ENCODE assay signal across 9 mouse cellular contexts in the genomic region with DNA sequence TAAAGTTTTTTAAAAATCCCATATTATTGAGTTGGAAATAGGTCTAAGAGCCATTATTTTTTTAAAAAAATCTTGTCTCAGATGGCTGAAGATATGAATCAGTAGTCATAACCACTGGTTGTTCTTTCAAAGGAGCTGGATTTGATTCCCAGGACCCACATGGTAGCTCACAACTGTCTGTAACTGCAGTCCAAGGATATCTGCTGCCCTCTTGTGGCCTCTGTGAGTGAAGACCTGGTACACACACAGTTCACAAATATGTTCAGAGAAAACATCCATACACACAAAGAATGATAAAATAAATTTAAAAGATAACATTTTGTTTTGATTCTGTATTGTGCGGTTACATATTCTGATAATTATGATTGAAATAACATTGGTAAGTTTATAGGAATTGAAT.
DNase-seq lines count a peak whose midpoint lies in the region; ATAC-seq and TF ChIP-seq lines count a peak whose summit lies in the region.
"Had no signal": no experiment of that assay in that cellular context is flagged by ENCODE, and none has a peak within 500 bp of the region (broad histone marks: within the 10 kb centered on the region; RNA-seq: fewer than 3 reads in every experiment).

No protein-coding gene starts in this region.

- no peak for TF ChIP-seq POLR2A in CH12.LX (IDR thresholded peaks at IDR 0.05; ENCODE audit: low read depth, low read length)
- no peak for TF ChIP-seq POLR2A in embryonic fibroblast, embryonic 13.5 days (IDR thresholded peaks at IDR 0.05; ENCODE audit: low read depth, low read length)

- TF ChIP-seq EP300 in CH12.LX (IDR thresholded peaks at IDR 0.05; ENCODE audit: low read length), result no peak

- TF ChIP-seq RAD21 in CH12.LX (IDR thresholded peaks at IDR 0.05; ENCODE audit: low read depth, low read length), result peak; percentile 70

- in situ Hi-C loops in CH12.LX (cut with MboI; ENCODE audit: low pct_ligation_motif_present, low pct_unique_long_range_greater_than_20kb, low sequenced_read_pairs), result no loop called here

- no peak overlapping the region for H3K4me2 ChIP-seq in kidney, embryonic 16.5 days (replicated peaks; ENCODE audit: low read depth, low read length)
- no peak overlapping the region for H3K4me2 ChIP-seq in CH12.LX (ENCODE audit: insufficient read depth, low read depth, poor library complexity, severe bottlenecking)
- H3K4me2 ChIP-seq: midbrain, embryonic 12.5 days had no signal

- 91% methylated on average over 1 of the region's 1 CpGs for WGBS in kidney, embryonic 16.5 days

- H3K4me3 ChIP-seq in kidney, embryonic 16.5 days (ENCODE audit: low read length), result no peak overlapping the region
- H3K4me3 ChIP-seq in CH12.LX (replicated peaks in 1 of 3; ENCODE audit: low read depth in 2 of 3, low read length in 2 of 3, poor library complexity in 1 of 3), result no peak overlapping the region
- no peak overlapping the region for H3K4me3 ChIP-seq in embryonic fibroblast, embryonic 13.5 days (ENCODE audit: insufficient read depth, low read length)
- H3K4me3 ChIP-seq: midbrain, embryonic 12.5 days had no signal

- no peak overlapping the region for H3K9ac ChIP-seq in kidney, embryonic 16.5 days (replicated peaks; ENCODE audit: low read length)
- H3K9ac ChIP-seq in CH12.LX (ENCODE audit: insufficient read depth, low read depth), result no peak overlapping the region
- H3K9ac ChIP-seq: midbrain, embryonic 12.5 days had no signal

- H3K4me1 ChIP-seq in kidney, embryonic 16.5 days (ENCODE audit: insufficient read depth, low read length), result no peaks in the 10 kb centered on the region
- H3K4me1 ChIP-seq in CH12.LX (ENCODE audit: control insufficient read depth in 1 of 2, insufficient read depth in 2 of 2), result no peaks in the 10 kb centered on the region
- no peaks in the 10 kb centered on the region for H3K4me1 ChIP-seq in embryonic fibroblast, embryonic 13.5 days (ENCODE audit: control insufficient read depth, insufficient read depth, low read length)
- H3K4me1 ChIP-seq: midbrain, embryonic 12.5 days had no signal

- H3K27ac ChIP-seq in kidney, embryonic 16.5 days (ENCODE audit: low read length), result no peak overlapping the region
- no peak overlapping the region for H3K27ac ChIP-seq in CH12.LX (ENCODE audit: insufficient read depth, low read depth)
- H3K27ac ChIP-seq in embryonic fibroblast, embryonic 13.5 days (ENCODE audit: insufficient read depth, low read length), result no peak overlapping the region
- H3K27ac ChIP-seq: midbrain, embryonic 12.5 days had no signal

- peak in 1 of 2 experiments; percentile 61; a peak in 2 of 4 replicates for TF ChIP-seq CTCF in CH12.LX (conservative IDR thresholded peaks at IDR 0.05 in 1 of 2, IDR thresholded peaks at IDR 0.05 in 1 of 2; ENCODE audit: low read depth in 2 of 2, low read length in 2 of 2)
- TF ChIP-seq CTCF in embryonic fibroblast, embryonic 13.5 days (IDR thresholded peaks at IDR 0.05; ENCODE audit: borderline replicate concordance, insufficient read depth, low read length), result peak; percentile 20; the same call in 1 of the 2 replicates

- no peaks in the 10 kb centered on the region for H3K36me3 ChIP-seq in kidney, embryonic 16.5 days (ENCODE audit: insufficient read depth, low read length)
- no peaks in the 10 kb centered on the region for H3K36me3 ChIP-seq in CH12.LX (replicated peaks in 1 of 2; ENCODE audit: control insufficient read depth in 1 of 2, insufficient read depth in 1 of 2, low read length in 1 of 2)
- H3K36me3 ChIP-seq: midbrain, embryonic 12.5 days had no signal

- no peaks in the 10 kb centered on the region for H3K27me3 ChIP-seq in kidney, embryonic 16.5 days (ENCODE audit: insufficient read depth, low read length)
- H3K27me3 ChIP-seq in CH12.LX (replicated peaks), result no peaks in the 10 kb centered on the region
- H3K27me3 ChIP-seq: midbrain, embryonic 12.5 days had no signal

- DNase-seq in adrenal gland, postnatal 14 days, result peak; percentile 27
- no peak for DNase-seq in adrenal gland, adult 8-10 months
- peak; percentile 26 for DNase-seq in kidney, adult 9 months
- DNase-seq in CH12.LX (ENCODE audit: extremely low read depth), result peak; percentile 45

- no peaks in the 10 kb centered on the region for H3K9me3 ChIP-seq in kidney, embryonic 16.5 days (ENCODE audit: low read length)
- H3K9me3 ChIP-seq in CH12.LX (replicated peaks; ENCODE audit: low read length), result no peaks in the 10 kb centered on the region
- H3K9me3 ChIP-seq: midbrain, embryonic 12.5 days had no signal

- ATAC-seq in kidney, embryonic 16.5 days (ENCODE audit: low FRiP score, low TSS enrichment), result no peak
- ATAC-seq in megakaryocyte, adult 5-6 weeks (ENCODE audit: poor library complexity, severe bottlenecking), result no peak
- no peak for ATAC-seq in megakaryocyte-erythroid progenitor cell, adult 5-6 weeks (replicated peaks; ENCODE audit: low FRiP score, low TSS enrichment, poor library complexity, severe bottlenecking)

- no peaks in the 10 kb centered on the region for H3K79me2 ChIP-seq in CH12.LX (replicated peaks; ENCODE audit: control insufficient read depth, extremely low read depth, insufficient read depth, poor library complexity, severe bottlenecking)

- dilution Hi-C loops in CH12.LX (cut with MboI; ENCODE audit: extremely low pct_ligation_motif_present, extremely low pct_unique_long_range_greater_than_20kb, low sequenced_read_pairs), result no loop called here

TF ChIP-seq in CH12.LX, 34 proteins besides CTCF, POLR2A, EP300 and RAD21:
- peak; percentile 49 for TF ChIP-seq SMC3 (IDR thresholded peaks at IDR 0.05; ENCODE audit: low read depth, low read length)
- TF ChIP-seq TCF12 (IDR thresholded peaks at IDR 0.05; ENCODE audit: low read depth, low read length), result no peak
